Mouse (Mus musculus) liver, embryonic 16.5 days (tissue): ENCODE results near the gene Coa5. TPM values are rescaled to one million over a fixed set of nuclear protein-coding genes. Genes with fewer than 3 reads are reported as not detected.

Source experiments
- ATAC-seq: fragments of 200-750 bp; cut with Nextera tagmentation; 2 replicates; pipeline ENCODE4 v1.8.0; 2017; ENCODE audit warnings: low read depth, mild to moderate bottlenecking, moderate number of reproducible peaks, moderate library complexity
- H3K27ac ChIP-seq: fragments of 300-500 bp; sonication (generic); 2 replicates; pipeline ENCODE4 v1.5.1; 2014; ENCODE audit warnings: mild to moderate bottlenecking, low read length
- H3K27me3 ChIP-seq: fragments of 300-500 bp; sonication (generic); 2 replicates; pipeline ENCODE4 v1.6.1; 2014; ENCODE audit warnings: low read depth, low read length, mixed read lengths; ENCODE audit not compliant: control insufficient read depth, insufficient read depth
- H3K36me3 ChIP-seq: fragments of 300-500 bp; sonication (generic); 2 replicates; pipeline ENCODE4 v1.6.1; 2014; ENCODE audit warnings: mild to moderate bottlenecking; ENCODE audit not compliant: control insufficient read depth, insufficient read depth
- H3K4me1 ChIP-seq: fragments of 300-500 bp; sonication (generic); 2 replicates; pipeline ENCODE4 v1.6.1; 2014; ENCODE audit warnings: low read depth, low read length, mixed read lengths; ENCODE audit not compliant: control insufficient read depth
- H3K4me2 ChIP-seq: fragments of 300-500 bp; sonication (generic); 2 replicates; pipeline ENCODE4 v1.6.1; 2014; ENCODE audit warnings: low read depth, low read length, mixed read lengths
- H3K4me3 ChIP-seq: fragments of 300-500 bp; sonication (generic); 2 replicates; pipeline ENCODE4 v1.5.1; 2014; ENCODE audit warnings: low read depth, mild to moderate bottlenecking, low read length
- H3K9ac ChIP-seq: fragments of 300-500 bp; sonication (generic); 2 replicates; pipeline ENCODE4 v1.6.1; 2014; ENCODE audit warnings: low read depth, low read length
- H3K9me3 ChIP-seq: fragments of 300-500 bp; sonication (generic); replicated peaks from 2 replicates; pipeline ENCODE4 v1.6.1; 2016; ENCODE audit warnings: low read length; ENCODE audit not compliant: control insufficient read depth
- WGBS: fragments of 180-500 bp; shearing (Covaris S2); extraction: QIAGEN DNeasy Blood & Tissue Kit; methylation state at CpG from one replicate; pipeline ENCODE4 v1.1.7; 2014; ENCODE audit not compliant: insufficient replicate concordance; 5-methylcytosine and 5-hydroxymethylcytosine counted together
- polyA plus RNA-seq: library from polyadenylated mRNA; unstranded; fragments of >200 nt; fragmentation: Nextera tagmentation; extraction: Ambion mirVana; gene quantifications from 2 replicates; pipeline ENCODE4 v1.2.1, GENCODE M21; 2015

The Coa5 gene
- polyA plus RNA-seq, 1 experiment from 2014 or later, result 24.3 TPM

DNA sequence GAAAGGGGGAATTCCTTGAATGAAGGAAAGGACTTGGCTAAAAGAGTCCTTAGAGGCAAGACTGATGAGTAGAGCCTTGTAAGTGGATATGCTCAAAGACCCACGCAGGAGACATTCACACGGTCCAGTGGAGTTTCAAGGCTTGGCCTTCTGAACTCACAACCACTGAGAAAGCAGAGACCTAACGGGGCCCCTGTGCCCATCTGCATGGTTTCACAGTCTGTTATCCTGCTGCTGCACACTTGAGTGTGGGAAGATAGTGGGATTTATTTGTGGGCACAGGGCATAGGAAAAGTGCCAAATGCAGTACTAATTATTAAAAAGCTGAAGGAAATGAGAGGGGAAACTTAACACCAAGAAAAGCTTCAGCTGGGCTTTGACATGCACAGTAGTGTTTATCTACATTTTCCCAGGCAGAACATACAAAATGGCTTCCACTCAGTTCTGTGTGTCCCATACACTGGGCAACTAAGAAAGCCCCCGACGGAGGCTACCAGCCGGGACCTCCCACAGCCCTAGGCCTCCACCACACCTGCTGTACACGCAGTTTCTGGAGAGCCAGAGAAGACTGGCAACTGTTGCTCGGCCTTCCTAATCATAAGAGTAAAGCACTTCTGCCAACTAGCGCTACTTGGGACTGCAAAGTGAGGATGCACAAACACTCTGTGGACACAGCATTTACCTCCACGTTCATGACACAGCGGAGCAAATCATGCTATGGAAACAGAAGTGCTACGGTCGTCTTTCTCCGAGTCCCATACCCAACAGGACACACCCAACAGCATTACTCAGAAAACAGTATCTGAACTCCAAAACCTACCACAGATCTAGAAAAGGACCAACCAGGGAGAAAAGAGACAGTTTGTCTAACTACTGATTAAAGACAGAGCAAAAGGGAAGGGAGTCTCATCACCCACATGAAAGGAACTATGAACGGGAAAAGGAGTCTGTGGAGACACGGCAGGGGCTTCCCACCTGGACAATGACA lies 13.2 kb upstream of the Coa5 start:
- Histone ChIP-seq H3K36me3 (peaks cover 10% of the 10 kb centered on the region), H3K9me3 (no peaks in the 10 kb centered on the region), H3K4me3 (no peak overlapping the region), H3K27me3 (no peaks in the 10 kb centered on the region), H3K9ac (no peak overlapping the region), H3K4me2 (no peak overlapping the region), H3K4me1 (no peaks in the 10 kb centered on the region; the same call in 1 of the 2 replicates), H3K27ac (no peak overlapping the region)
- no peak for ATAC-seq
- WGBS, result 71% methylated on average over 16 of the region's 16 CpGs

GRCm38 (mm10) chr1:37436419-37436818 lies 6.5 kb upstream of the Coa5 start:
- H3K9ac ChIP-seq, result no peak overlapping the region
- H3K4me1 ChIP-seq, result peaks cover 24% of the 10 kb centered on the region
- no peaks in the 10 kb centered on the region for H3K27me3 ChIP-seq
- WGBS, result 39% methylated on average over 3 of the region's 3 CpGs
- peak; percentile 87 for ATAC-seq
- peaks cover 50% of the 10 kb centered on the region for H3K36me3 ChIP-seq
- no peaks in the 10 kb centered on the region for H3K9me3 ChIP-seq
- peak overlapping the region; percentile 42 for H3K4me2 ChIP-seq
- peak overlapping the region; percentile 6; the same call in 1 of the 2 replicates for H3K4me3 ChIP-seq
- peak overlapping the region; percentile 10; the same call in 1 of the 2 replicates for H3K27ac ChIP-seq

DNA sequence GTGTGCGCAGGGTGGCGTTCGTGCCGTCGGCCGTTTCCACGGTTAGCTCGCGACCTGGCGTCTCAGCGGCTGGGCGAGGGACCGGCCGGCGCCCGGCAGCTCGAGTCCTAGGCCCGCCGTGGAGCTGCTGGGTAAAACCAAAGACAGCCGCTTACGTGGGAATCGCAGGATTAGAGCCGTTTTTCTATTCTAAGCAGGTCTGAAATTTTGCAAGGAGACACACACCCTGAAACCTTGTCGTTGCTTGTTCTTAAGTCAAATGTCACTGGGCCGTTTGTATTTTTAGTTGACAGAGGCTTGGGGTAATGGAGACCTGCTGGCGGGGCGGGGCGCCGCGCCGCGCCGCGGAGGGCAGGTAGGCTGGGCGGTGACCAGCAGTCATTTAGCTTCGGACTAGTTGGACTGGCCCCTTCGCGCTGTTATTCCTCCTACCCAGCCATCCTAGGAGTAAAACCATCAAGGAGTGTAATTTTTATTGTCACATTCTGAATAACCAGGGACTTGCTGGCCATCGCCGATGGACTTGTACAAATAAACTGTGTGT lies 466 bp upstream of the Coa5 start:
- WGBS, result 2% methylated on average over 40 of the region's 40 CpGs
- peak overlapping the region; percentile 92 for H3K9ac ChIP-seq
- H3K27ac ChIP-seq, result peak overlapping the region; percentile 88
- H3K4me1 ChIP-seq, result peaks cover 25% of the 10 kb centered on the region
- H3K27me3 ChIP-seq, result no peaks in the 10 kb centered on the region
- peak overlapping the region; percentile 94 for H3K4me3 ChIP-seq
- H3K9me3 ChIP-seq, result no peaks in the 10 kb centered on the region
- peak; percentile 67 for ATAC-seq
- peak overlapping the region; percentile 77 for H3K4me2 ChIP-seq
- H3K36me3 ChIP-seq, result peaks cover 21% of the 10 kb centered on the region

- Histone ChIP-seq H3K4me1 (peaks cover 24% of the 10 kb centered on the region), H3K4me3 (peak overlapping the region; percentile 94), H3K4me2 (peak overlapping the region; percentile 77), H3K9me3 (no peaks in the 10 kb centered on the region), H3K27ac (no peak overlapping the region), H3K36me3 (peaks cover 18% of the 10 kb centered on the region), H3K9ac (no peak overlapping the region; the same call in 1 of the 2 replicates), H3K27me3 (no peaks in the 10 kb centered on the region)
- 28% methylated on average over 2 of the region's 2 CpGs for WGBS
- no peak for ATAC-seq
These were observed 992 bp downstream of the Coa5 start for GRCm38 (mm10) chr1:37428911-37429310.

DNA sequence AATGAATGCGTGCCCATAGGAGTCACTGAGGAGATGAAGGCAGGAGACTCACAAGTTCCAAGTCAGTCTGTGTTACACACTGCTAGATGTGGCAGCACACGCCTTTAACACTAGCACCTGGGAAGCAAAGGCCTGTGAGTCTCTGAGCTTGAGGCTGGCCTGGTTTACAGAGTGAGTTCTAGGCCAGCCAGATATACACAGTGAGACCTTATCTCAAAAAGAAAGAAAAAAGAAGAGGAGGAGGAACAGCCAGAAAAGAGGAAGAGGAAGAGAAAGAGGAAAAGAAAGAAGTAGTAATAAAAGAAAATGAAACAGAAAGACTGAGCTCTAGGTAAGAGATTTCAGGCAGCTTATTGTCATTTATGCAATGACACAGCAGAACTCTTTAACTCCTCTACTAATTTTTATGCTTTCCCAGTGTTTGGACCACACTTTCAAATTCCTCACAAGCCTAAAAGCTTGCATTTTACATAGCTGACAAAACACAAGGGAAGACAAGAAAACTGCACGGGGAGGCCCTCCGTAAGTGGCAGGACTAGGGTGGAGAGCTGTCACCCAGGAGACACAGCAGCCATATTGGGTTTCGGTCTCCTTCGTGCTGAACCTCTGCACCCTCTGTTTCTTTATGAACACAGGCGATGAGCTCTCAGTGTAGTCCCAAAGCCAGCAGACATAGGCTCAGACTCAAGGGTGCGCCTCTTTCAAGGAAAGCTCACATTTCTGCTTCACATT lies 2.6 kb downstream of the Coa5 start:
- no peaks in the 10 kb centered on the region for H3K9me3 ChIP-seq
- H3K4me3 ChIP-seq, result no peak overlapping the region
- peaks cover 7% of the 10 kb centered on the region for H3K36me3 ChIP-seq
- no peak overlapping the region for H3K4me2 ChIP-seq
- H3K27me3 ChIP-seq, result no peaks in the 10 kb centered on the region
- H3K9ac ChIP-seq, result no peak overlapping the region
- H3K27ac ChIP-seq, result no peak overlapping the region
- 86% methylated on average over 8 of the region's 8 CpGs for WGBS
- no peak for ATAC-seq
- H3K4me1 ChIP-seq, result peaks cover 21% of the 10 kb centered on the region

GRCm38 (mm10) chr1:37419420-37419819 lies 10.5 kb downstream of the Coa5 start:
- 60% methylated on average over 1 of the region's 1 CpGs for WGBS
- Histone ChIP-seq H3K4me2 (no peak overlapping the region), H3K27ac (no peak overlapping the region), H3K4me1 (no peaks in the 10 kb centered on the region), H3K27me3 (no peaks in the 10 kb centered on the region), H3K4me3 (no peak overlapping the region), H3K9me3 (no peaks in the 10 kb centered on the region), H3K36me3 (peaks cover 15% of the 10 kb centered on the region), H3K9ac (no peak overlapping the region)
- ATAC-seq, result peak; percentile 63

- ATAC-seq, result no peak
- 69% methylated on average over 1 of the region's 1 CpGs for WGBS
These were observed 14.5 kb downstream of the Coa5 start for GRCm38 (mm10) chr1:37415394-37415793.

GRCm38 (mm10) chr1:37409647-37410046 lies 20.3 kb downstream of the Coa5 start:
- no peaks in the 10 kb centered on the region for H3K27me3 ChIP-seq
- no peak overlapping the region for H3K4me3 ChIP-seq
- no peak overlapping the region for H3K9ac ChIP-seq
- H3K4me2 ChIP-seq, result no peak overlapping the region
- no peaks in the 10 kb centered on the region for H3K36me3 ChIP-seq
- no peak overlapping the region for H3K27ac ChIP-seq
- no peak for ATAC-seq
- H3K9me3 ChIP-seq, result no peaks in the 10 kb centered on the region
- no peaks in the 10 kb centered on the region for H3K4me1 ChIP-seq

More at GRCm38 (mm10) chr1:37415394-37415793, 14.5 kb downstream of the Coa5 start:
- no peak overlapping the region for H3K4me2 ChIP-seq
- H3K36me3 ChIP-seq, result peaks cover 12% of the 10 kb centered on the region
- H3K9ac ChIP-seq, result no peak overlapping the region
- no peak overlapping the region for H3K27ac ChIP-seq
- H3K4me1 ChIP-seq, result no peaks in the 10 kb centered on the region
- no peak overlapping the region for H3K4me3 ChIP-seq
- H3K9me3 ChIP-seq, result no peaks in the 10 kb centered on the region
- H3K27me3 ChIP-seq, result no peaks in the 10 kb centered on the region
